Mouse (Mus musculus) WW6 (cell line): ENCODE measurements around the gene Trpv2.

ENCODE experiments used
- DNase-seq: peaks from one replicate; pipeline ENCODE4 v3.0.0-alpha.2; 2013; ENCODE audit warnings: low read depth, low spot score

Gene Trpv2

DNA sequence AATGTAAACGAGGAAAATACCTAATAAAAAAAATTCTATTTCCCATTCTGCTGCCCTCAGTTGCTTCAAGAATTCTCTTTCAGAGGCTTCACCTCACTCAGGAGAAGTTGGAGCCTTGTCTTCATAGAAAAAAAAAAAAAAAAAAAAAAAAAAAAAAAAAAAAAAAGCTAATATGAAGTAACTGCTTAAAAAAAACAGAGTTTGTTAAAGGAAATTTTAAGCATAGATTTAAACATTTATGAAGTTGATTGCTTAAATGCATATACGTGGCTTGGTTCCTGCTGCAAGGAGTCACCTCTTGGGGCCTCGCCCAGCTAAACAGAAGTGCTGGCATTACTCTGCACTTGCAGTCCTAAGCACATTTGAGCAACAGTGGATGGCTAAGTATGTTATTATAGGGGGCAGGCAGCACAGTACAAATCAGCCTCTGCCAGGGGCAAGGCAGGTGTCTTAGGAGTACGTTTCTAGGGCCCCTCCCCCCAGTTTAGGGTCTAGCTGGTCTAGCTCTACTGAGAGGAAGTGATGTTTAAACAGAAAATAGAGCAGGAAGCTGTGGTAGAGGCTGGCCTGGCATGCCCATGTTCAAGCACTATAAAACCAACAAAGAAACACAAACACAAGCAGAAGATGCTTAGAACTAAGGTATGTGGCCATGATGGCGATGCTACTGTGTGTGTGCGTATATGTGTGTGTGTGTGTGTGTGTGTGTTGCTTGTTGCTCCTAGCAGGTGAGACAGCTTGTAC lies at the start of gene Trpv2:
Gene Trpv2, plus strand, starts transcription at position 528 of the 744 bp plus-strand sequence.
- DNase-seq = no peak

DNA sequence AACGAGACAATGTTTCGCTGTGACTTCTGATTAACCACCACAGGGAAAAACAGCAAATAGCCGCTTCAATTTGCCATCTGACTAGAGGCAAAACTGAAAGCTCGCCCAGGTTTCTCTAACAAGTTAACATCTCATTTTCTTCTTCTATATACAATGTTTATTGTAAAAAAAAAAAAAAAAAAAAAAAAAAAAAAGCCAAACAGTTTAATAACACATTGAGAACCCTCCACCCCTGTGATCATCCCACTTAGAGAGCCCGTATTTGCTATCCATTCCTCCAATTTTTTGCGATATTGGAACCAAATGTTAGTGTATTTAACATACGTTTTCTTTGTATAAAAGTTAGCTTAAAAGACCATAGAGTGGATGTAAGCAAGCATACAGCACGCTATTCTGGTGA lies 37.2 kb upstream of the Trpv2 start:
- DNase-seq = no peak

DNA sequence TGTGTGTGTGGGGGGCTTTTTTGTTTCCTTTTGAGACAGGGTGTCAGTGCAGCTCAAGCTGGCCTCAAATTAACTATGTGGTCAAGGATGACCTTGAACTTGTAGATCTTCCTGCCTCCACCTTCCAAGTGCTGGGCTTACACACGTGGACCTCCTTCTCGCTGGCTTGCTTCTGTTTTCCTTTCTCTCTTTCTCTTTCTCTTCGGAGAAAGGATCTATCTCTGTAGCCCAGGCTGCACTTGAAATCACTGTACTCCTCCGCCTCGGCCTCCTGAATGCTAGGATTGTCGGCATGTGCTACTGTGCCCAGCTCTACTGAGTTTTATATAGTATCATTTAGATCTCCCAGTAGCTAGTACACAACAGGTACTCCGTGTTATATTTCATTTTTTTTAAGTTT lies 36.7 kb upstream of the Trpv2 start:
- no peak for DNase-seq

DNA sequence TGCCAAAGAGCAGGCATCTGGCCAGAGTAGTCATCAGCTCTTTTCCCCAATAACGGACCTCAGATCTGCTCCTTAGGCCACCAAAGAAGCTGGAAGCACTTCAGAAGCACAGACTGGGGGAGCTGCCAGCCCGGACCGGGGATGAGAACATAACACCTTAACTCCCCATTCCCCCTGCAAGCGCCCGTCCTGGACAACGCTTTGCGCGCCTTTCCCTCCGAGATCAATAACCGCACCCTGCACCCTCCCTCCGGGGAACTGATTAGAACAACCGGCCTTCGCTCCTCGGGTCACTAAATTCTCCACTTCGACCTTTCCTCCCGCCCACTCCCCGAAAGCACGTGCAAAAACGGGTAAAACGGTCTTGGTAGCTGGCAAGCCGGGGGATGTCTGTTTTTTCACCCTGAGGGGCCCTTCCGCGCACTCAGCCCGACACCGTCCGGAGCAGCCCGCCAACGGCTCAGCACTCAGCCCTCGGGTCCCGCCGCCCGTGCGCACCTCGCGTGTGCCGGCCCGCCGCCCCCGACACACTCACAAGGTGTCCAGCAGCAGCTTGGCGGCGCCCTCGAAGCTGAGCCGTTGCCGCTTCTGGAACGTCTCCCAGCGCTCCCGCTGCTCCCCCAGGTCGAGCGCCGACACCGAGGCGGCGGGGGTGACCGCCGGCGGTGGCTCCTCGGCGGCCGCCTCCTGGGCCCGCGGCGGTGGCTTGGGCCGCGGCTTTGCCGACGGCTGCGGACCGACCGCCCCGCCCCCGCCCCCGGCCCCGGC lies 35.8 kb upstream of the Trpv2 start:
- DNase-seq = no peak

DNA sequence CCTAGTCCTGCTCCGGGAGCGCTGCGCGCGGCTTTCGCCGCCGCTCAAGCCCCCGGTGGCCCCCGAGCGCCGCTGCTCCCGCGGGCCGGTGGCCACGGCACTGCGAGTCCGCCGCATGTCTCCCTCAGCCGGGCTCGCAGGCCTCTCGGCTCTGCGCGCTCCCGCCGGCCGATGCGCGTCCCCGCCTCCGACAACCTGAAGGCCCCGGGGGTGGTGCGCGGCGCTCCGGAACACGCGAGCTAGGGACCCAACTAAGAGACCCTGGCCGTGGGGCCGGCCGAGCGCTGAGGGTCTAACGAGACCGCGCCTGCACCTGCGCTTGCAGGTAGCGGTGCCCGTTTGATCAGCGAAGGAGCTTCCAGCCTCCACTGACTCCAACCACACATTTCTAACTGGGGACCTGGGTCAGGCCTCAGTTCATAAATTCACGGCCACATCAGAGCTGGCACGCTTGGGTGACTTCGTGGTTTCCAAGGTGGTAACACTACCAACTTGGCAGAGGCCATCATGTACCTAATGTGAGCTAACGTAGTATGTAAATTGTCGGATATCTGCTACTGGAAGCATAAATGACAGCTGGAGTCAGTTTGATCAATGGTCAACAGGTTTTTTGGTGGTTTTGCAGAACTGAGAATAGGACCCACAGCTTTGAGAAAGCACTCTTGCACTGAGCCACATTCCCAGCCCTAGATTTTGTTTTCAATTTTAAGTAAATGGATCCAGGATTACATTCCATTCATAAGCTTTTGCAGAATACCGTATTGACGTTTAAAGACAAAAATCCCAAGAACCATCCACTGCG lies 35.0 kb upstream of the Trpv2 start, which contains the start of gene Cenpv:
Gene Cenpv, minus strand, starts transcription at position 173 of the 802 bp plus-strand sequence.
- peak; percentile 72 for DNase-seq

DNA sequence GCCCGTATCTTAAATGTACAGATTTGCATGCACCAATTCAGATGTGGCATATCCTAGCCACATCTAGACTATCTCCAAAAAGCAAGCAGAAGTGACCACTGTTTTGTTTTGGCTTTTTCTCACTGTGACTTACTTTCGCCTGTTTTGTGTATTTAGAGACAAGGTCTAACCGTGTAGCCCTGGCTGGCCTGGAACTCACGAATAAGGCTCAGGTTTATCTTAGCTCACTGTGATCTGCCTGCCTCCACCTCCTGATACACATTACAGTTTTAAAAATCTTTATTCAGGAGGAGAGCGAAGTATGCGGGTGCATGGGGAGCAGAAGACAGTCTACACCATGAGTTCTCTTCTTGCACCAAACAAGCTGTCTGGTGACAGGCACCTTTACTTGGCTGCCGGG lies 34.1 kb upstream of the Trpv2 start:
- DNase-seq = no peak

DNA sequence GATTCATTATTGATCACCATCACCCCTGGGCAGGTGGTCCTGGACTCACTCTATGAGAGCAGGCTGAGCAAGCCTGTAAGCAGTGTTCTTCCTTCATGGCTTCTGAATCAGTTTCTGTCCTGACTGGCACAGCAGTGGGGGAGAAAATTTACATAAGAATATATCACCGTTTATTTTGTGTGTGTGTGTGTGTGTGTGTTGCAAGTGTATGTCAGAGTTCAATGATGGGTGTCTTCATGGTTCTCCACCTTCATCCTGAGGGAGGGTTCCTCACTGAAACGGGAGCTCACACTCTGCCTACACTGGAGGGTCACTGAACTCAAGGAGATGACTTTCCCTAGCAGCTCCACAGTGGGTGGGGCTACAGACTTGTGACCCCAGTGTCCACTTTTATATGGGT lies 33.3 kb upstream of the Trpv2 start:
- no peak for DNase-seq

DNA sequence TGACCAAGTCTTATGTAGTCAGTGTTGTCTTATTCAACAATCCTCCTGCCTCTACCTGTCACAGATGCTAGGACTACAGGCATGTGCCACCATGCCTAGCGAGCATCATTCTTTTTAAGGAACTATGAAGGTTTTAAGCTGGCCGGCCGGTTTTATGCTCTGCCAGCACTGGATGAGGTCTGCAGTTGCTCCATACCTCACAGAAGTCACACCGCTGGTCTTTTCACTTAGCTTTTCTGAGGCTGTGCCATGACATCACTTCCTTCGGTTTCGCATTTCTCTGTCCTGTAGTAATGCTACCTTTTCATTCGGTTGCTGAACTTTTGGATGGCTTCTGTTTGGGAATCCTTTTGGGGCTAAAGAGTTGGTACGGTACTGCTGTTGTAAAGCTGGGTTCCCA lies 32.7 kb upstream of the Trpv2 start:
- no peak for DNase-seq

DNA sequence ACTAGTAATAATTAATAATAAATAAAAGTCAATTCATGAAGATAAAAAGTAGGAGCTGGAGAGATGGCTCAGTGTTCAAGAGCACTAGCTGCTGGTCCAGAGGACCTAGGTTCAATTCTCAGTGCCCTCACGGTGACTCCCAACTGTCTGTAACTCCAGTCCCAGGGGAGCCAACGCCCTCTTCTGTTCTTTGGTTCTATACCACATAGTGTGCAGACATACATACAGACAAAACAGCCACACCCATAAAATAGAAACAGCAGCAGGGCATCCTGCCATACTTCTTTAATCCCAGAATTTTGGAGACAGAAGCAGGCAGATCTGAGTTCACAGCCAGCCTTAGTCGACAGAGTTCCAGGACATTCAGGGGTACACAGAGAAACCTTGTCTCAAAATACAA lies 30.3 kb upstream of the Trpv2 start:
- no peak for DNase-seq

DNA sequence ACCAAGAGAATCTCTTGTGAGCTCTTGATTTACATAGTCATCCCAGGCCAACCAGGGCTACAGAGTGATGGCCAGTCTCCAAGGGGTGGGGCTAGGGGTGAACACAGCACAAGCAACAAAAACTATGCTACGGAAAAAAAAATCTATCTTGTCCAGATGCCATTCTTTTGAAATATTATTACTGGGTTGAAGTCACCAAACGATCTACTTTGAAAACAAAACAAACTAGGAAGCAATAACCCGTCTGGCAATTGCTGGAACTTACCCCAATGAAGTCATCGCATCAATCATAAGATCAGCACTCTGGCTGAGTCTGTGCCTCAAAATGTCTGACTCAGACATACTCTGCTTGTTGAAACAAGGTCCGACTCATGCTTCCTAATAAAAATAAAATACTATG lies 24.5 kb upstream of the Trpv2 start:
- no peak for DNase-seq

DNA sequence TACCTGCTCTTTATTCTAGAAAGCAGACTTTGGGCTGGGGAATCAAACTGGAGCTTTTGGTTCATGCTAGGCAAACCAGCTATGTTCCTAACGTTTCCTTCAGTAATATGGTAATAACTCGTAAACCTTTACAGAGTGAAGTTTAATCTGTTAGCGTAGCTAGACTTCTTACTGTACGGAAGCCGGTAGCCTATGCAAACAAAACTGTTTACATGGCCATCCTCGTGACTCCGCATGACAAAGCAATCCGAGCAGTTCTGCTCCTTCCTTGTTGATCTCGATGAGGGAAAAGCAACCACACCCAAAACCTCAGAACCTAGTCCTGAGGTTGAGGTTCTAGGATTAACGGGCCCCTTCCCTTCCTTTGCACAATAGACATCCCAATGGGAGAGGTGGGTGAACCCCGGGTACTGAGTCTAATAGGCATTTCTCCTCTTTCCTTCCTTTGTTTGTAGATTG lies 24.0 kb upstream of the Trpv2 start:
- peak; percentile 71 for DNase-seq

DNA sequence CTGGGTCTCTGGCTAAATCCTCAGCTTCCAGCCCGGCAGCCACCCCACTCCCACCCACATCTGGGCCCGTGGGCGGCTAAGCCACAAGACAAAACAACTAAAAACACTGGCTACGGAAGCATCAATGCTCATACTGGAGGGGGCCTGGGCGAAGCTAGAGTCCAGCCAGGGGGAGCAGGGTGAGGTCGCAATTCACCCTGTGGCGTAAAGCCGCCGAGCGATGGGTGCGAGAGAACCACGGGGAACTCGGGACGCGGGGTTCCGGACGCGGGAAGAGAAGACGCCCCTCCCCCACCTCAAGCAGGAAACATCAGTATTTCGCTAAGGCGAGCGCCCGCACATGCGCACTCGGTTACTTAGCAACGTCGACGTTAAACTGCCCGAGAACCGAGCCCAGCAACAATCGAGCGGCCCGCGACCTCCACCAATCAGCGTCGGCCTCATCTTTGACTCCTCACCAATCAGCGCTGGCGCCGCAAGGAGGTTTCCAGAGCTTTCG lies 23.5 kb upstream of the Trpv2 start, which contains the start of gene Ubb:
Gene Ubb, plus strand, starts transcription at position 445 of the 499 bp plus-strand sequence.
- DNase-seq = peak; percentile 100

DNA sequence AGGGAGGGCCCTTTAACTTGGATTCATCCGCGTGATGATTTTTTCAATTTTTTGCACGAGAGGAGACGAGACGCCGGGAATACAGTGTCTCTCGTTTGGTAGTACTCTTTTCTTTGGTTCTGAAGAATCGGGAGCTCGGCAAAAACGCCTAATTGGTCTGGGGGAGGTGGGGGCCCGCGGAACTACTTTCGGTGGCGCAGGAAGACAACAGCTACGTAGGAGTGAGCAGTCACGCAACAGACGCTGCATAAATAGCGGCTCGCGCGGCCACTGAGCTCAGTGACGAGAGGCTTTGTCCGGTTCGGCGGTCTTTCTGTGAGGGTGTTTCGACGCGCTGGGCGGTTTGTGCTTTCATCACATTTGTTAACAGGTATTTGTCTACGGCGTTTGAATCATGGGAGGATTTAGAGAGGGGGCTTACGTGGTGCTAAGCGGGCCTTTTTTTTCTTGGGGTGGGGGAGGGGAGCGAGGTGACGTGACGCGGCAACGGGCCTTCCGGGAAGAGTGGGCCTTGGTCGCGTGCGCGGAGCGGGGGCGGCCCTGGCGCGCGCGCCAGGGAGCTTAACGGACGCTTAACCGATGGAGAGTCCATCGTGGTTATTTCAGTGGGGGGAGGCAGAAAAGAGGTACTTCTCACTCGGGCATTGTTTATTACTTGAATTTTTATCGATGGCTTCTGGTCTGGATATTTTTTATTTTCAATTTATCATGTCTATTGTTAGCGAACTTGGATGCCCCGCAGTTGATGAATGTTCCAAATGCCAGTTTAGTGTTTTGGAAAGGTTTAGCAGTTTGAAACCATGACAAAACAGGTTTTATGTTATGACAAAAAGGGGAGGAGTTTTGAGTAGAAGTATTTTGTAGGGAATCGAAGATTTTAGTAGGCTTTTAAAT lies 22.8 kb upstream of the Trpv2 start:
- DNase-seq = no peak

DNA sequence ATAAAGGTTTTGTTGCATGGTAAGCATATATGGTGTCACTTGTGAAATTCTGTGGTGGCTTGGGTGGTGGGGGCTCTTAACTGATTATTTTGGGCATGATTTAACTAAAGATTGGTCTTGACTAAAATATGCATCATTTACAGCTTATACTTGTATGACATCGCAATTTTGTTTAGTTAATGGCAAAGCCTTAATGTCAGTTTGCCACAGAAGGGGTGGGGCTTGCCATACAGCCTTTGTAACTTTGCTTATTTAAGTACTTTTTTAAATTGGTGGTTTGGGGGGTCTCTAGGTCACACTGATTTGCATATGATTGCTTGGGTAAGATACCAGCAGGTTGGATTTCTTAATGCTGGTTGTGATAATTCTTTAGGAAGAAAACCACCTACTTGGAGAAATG lies 21.1 kb upstream of the Trpv2 start:
- DNase-seq = no peak

DNA sequence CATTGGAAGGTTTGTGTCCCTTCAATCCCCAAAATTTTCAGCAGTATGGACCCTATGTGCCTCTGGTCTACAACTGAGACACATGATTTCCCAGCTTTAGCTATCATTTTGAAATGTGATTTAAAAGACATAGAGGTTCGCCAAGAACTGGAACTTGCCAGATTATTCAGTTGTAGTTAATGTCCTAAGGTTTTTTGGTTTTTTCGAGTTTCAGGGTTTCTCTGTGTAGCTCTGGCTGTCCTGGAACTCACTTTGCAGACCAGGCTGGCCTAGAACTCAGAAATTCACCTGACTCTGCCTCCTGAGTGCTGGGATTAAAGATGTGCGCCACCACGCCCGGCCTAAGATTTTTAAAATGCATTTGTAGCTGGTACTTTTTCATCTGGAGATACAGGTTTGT lies 20.7 kb upstream of the Trpv2 start:
- no peak for DNase-seq

DNA sequence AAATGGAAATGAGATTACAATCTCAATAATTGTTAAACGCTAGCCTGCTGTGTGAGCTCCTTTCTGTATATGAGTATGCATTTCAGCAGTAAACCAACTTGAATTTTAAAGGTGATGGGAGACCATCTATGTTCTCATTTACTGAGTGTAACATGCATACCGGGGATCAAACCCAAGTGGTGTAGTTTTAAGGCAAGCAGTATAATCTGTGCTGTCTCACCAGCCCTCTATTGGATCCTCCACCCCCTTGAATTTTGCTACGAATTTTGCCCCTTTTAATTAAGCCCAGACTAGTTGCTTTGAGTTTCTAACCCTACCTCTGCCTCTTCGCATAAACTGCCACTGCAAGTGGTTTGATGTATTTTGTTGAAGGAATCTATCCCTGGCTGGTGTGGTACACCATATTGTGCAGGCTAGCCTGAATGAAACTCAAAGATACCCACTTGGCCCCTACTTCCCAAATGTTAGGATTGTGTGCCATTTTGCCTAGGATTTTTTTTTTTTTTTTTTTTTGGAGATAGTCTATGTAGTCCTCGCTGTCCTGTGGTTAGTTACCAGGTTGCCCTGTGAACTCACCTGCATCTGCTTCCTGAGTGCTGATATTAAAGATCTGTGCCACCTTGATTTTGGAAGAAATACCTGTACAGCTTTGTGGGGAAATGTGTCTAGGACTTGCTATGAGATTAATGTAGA lies 20.0 kb upstream of the Trpv2 start:
- no peak for DNase-seq

DNA sequence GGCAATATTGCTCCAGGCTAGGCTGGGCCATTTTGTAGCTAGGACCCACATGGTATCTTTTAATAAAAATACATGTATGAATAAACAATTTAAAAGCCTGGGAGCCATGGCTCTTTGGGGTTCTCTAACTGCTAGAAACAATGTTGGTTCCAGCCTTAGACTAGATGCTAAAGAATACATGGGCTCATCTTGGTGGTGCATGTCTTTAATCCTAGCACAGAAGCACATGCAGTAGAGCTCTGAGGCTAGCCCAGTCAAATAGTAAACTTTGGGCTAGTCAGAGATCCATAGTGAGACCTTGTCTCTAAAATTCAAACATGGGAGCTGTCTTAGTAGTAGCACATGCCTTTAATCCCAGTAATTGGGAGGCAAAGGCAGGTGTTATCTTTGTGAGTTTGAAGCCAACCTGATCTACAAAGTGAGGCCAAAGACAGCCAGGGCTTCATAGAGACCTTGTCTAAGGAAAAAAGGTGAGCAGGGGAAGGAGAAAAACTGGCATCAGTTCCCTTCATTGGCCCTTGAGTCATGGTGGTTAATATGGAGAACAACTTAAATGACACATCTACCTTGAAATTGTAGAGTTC lies 19.3 kb upstream of the Trpv2 start:
- DNase-seq = no peak

DNA sequence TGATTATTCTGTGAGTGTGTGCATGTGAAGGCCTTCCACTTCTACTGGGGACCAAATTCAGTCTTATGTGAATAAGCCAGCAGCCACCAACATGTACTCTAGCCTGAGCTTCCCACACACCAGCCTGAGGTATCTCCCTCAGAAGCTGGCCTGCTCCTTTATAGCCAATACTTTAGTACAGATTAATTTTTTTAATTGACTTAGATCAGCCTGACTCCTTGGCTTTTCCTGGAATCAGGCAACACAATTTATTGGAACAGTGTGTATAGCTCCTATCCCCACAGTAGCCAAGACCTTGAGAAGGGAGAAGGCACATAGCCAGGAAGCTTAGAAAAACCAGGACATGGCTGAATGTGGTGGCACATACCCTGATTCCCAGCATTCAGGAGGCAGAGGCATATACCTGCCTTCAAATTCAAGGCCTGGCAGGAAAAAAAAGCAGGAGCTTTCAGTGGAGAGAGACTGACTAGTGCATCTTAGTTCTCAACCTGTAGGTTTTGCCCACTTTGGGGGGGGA lies 18.3 kb upstream of the Trpv2 start:
- DNase-seq = no peak

DNA sequence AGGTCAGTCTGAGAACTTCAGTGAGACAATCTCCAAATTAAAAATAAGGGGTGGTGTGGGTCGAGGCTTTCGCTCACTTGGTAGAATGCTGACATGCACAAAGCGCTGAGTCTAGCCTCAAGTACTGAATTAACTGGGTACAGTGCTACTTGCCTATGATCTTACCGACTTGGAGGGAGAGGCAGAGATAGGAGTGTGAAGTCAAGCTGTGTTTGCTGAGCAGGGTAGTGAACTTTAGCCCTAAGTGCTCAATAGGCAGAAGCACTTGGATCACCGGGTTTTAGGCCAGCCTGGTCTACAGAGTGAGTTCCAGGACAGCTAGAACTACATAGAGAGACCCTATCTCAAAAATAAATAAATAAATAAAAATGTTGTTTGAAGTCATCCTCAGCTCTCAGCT lies 17.1 kb upstream of the Trpv2 start:
- DNase-seq = no peak

DNA sequence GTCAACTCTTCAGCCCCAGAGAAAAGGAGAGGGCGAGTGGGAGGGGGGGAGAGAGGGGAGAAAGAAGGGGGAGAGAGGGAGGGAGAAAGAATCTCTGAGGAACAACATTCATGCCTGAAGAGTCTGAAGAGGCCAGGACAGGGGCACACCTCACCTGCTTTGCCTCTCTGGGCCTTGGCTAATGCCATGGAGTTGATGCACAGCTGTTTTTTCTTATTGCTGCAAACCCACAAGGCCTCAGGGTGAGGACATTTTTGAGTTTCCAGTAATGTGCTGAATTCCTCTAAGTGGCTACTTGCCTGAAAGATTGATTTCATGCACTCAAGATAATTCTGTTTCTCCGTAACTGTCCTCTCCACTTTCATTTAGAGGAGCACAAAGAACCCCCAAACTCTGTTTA lies 16.1 kb upstream of the Trpv2 start:
- no peak for DNase-seq
